Mouse (Mus musculus) spleen, adult 2 months (tissue): ENCODE measurements around the gene Spata31d1a.

Source experiments
- CTCF ChIP-seq: fragments of 200-500 bp; IDR thresholded peaks from 2 replicates; pipeline ENCODE4 v1.5.1; 2011; ENCODE audit warnings: mild to moderate bottlenecking, inconsistent platforms; ENCODE audit not compliant: insufficient read depth, insufficient read length, insufficient replicate concordance; ENCODE audit errors: extremely low read depth
- POLR2A ChIP-seq: fragments of 200-500 bp; IDR thresholded peaks from 2 replicates; pipeline ENCODE4 v1.6.1; 2011; ENCODE audit warnings: low read depth, low read length, inconsistent platforms

GRCm38 (mm10) chr13:59688338-59688770, 21.8 kb downstream of the Spata31d1a start:
- TF ChIP-seq POLR2A (no peak), CTCF (no peak)
